Mouse (Mus musculus): Measurements from ENCODE around the gene Hsd17b1. TPM values are rescaled to one million over a fixed set of nuclear protein-coding genes. Genes with fewer than 3 reads are reported as not detected.
"Not testable (repeated sequence)": the region's sequence is repeated elsewhere in the genome, so short reads cannot be mapped to it uniquely, and the experiment has no call there.

Hsd17b1 gene
- polyA plus RNA-seq, 1 experiment from 2014 or later, result 0.26 TPM

- Histone ChIP-seq H3K4me2 (ENCODE audit: low read length) (no peak overlapping the region), H3K9me3 (ENCODE audit: control insufficient read depth, low read length) (no peaks in the 10 kb centered on the region), H3K9ac (ENCODE audit: low read depth, low read length) (no peak overlapping the region), H3K4me3 (ENCODE audit: low read length) (no peak overlapping the region), H3K4me1 (ENCODE audit: control insufficient read depth, insufficient read depth, low read depth, low read length) (peaks cover 6% of the 10 kb centered on the region), H3K27me3 (replicated peaks; ENCODE audit: control insufficient read depth, insufficient read depth, low read length) (no peaks in the 10 kb centered on the region), H3K27ac (ENCODE audit: low read depth, low read length) (no peak overlapping the region), H3K36me3 (ENCODE audit: control insufficient read depth, insufficient read depth, low read length) (no peaks in the 10 kb centered on the region)
- 92% methylated on average over 4 of the region's 4 CpGs for WGBS
- no peak for ATAC-seq
Observed at GRCm38 (mm10) chr11:101111178-101111577, 33.0 kb downstream of the Hsd17b1 start.

GRCm38 (mm10) chr11:101112186-101112585 lies 34.0 kb downstream of the Hsd17b1 start:
- H3K9me3 ChIP-seq (ENCODE audit: control insufficient read depth, low read length), result no peaks in the 10 kb centered on the region
- no peak overlapping the region for H3K27ac ChIP-seq (ENCODE audit: low read depth, low read length)
- ATAC-seq, result no peak
- WGBS, result 89% methylated on average over 3 of the region's 3 CpGs
- no peaks in the 10 kb centered on the region for H3K36me3 ChIP-seq (ENCODE audit: control insufficient read depth, insufficient read depth, low read length)
- no peaks in the 10 kb centered on the region for H3K27me3 ChIP-seq (replicated peaks; ENCODE audit: control insufficient read depth, insufficient read depth, low read length)
- H3K9ac ChIP-seq (ENCODE audit: low read depth, low read length), result no peak overlapping the region
- H3K4me2 ChIP-seq (ENCODE audit: low read length), result no peak overlapping the region
- peaks cover 6% of the 10 kb centered on the region for H3K4me1 ChIP-seq (ENCODE audit: control insufficient read depth, insufficient read depth, low read depth, low read length)
- H3K4me3 ChIP-seq (ENCODE audit: low read length), result no peak overlapping the region

- H3K27me3 ChIP-seq (replicated peaks; ENCODE audit: control insufficient read depth, insufficient read depth, low read length), result no peaks in the 10 kb centered on the region
- no peak overlapping the region; the same call in 1 of the 2 replicates for H3K27ac ChIP-seq (ENCODE audit: low read depth, low read length)
- H3K9me3 ChIP-seq (ENCODE audit: control insufficient read depth, low read length), result no peaks in the 10 kb centered on the region
- H3K9ac ChIP-seq (ENCODE audit: low read depth, low read length), result no peak overlapping the region
- H3K4me1 ChIP-seq (ENCODE audit: control insufficient read depth, insufficient read depth, low read depth, low read length), result peaks cover 24% of the 10 kb centered on the region
- no peaks in the 10 kb centered on the region for H3K36me3 ChIP-seq (ENCODE audit: control insufficient read depth, insufficient read depth, low read length)
- no peak overlapping the region for H3K4me3 ChIP-seq (ENCODE audit: low read length)
- ATAC-seq, result no peak
- WGBS, result 35% methylated on average over 2 of the region's 2 CpGs
- H3K4me2 ChIP-seq (ENCODE audit: low read length), result no peak overlapping the region
Observed at GRCm38 (mm10) chr11:101115564-101115963, 37.4 kb downstream of the Hsd17b1 start.

- no peaks in the 10 kb centered on the region for H3K9me3 ChIP-seq (ENCODE audit: control insufficient read depth, low read length)
- WGBS, result 57% methylated on average over 4 of the region's 4 CpGs
- H3K4me1 ChIP-seq (ENCODE audit: control insufficient read depth, insufficient read depth, low read depth, low read length), result peaks cover 32% of the 10 kb centered on the region
Observed at GRCm38 (mm10) chr11:101118105-101118504, 39.9 kb downstream of the Hsd17b1 start.

GRCm38 (mm10) chr11:101119131-101119760 lies 41.0 kb downstream of the Hsd17b1 start:
- H3K9ac ChIP-seq (ENCODE audit: low read depth, low read length), result peak overlapping the region; percentile 99
- H3K27ac ChIP-seq (ENCODE audit: low read depth, low read length), result peak overlapping the region; percentile 93
- WGBS, result under 1% methylated on average over 36 of the region's 39 CpGs
- no peaks in the 10 kb centered on the region for H3K9me3 ChIP-seq (ENCODE audit: control insufficient read depth, low read length)
- H3K4me3 ChIP-seq (ENCODE audit: low read length), result peak overlapping the region; percentile 99
- H3K36me3 ChIP-seq (ENCODE audit: control insufficient read depth, insufficient read depth, low read length), result no peaks in the 10 kb centered on the region; the same call in none of the 2 replicates
- no peaks in the 10 kb centered on the region for H3K27me3 ChIP-seq (replicated peaks; ENCODE audit: control insufficient read depth, insufficient read depth, low read length)
- ATAC-seq, result peak; percentile 74
- H3K4me1 ChIP-seq (ENCODE audit: control insufficient read depth, insufficient read depth, low read depth, low read length), result peaks cover 32% of the 10 kb centered on the region
- peak overlapping the region; percentile 95 for H3K4me2 ChIP-seq (ENCODE audit: low read length)

More at GRCm38 (mm10) chr11:101118105-101118504, 39.9 kb downstream of the Hsd17b1 start:
- H3K27ac ChIP-seq (ENCODE audit: low read depth, low read length), result no peak overlapping the region
- peak overlapping the region; percentile 95 for H3K4me2 ChIP-seq (ENCODE audit: low read length)
- peak overlapping the region; percentile 99 for H3K9ac ChIP-seq (ENCODE audit: low read depth, low read length)
- ATAC-seq, result no peak
- H3K4me3 ChIP-seq (ENCODE audit: low read length), result peak overlapping the region; percentile 99; the same call in 1 of the 2 replicates
- H3K27me3 ChIP-seq (replicated peaks; ENCODE audit: control insufficient read depth, insufficient read depth, low read length), result no peaks in the 10 kb centered on the region
- no peaks in the 10 kb centered on the region; the same call in 1 of the 2 replicates for H3K36me3 ChIP-seq (ENCODE audit: control insufficient read depth, insufficient read depth, low read length)

GRCm38 (mm10) chr11:101119761-101120544 lies 41.7 kb downstream of the Hsd17b1 start, which contains the start of the genes Retreg3 and Tubg1:
Retreg3 (minus strand) TSS chr11:101119893.
Tubg1 (plus strand) TSS chr11:101119938.
- Histone ChIP-seq H3K4me3 (ENCODE audit: low read length) (peak within 1 kb of the TSS; percentile 99), H3K4me2 (ENCODE audit: low read length) (peak within 1 kb of the TSS; percentile 95), H3K27ac (ENCODE audit: low read depth, low read length) (peak within 1 kb of the TSS; percentile 93), H3K9me3 (ENCODE audit: control insufficient read depth, low read length) (no peaks in the 10 kb centered on the region), H3K36me3 (ENCODE audit: control insufficient read depth, insufficient read depth, low read length) (no peaks in the 10 kb centered on the region; the same call in none of the 2 replicates), H3K27me3 (replicated peaks; ENCODE audit: control insufficient read depth, insufficient read depth, low read length) (no peaks in the 10 kb centered on the region), H3K9ac (ENCODE audit: low read depth, low read length) (peak within 1 kb of the TSS; percentile 99), H3K4me1 (ENCODE audit: control insufficient read depth, insufficient read depth, low read depth, low read length) (peaks cover 32% of the 10 kb centered on the region)
- under 1% methylated on average over 61 of the region's 61 CpGs for WGBS
- peak; percentile 97 for ATAC-seq

- WGBS, result 20% methylated on average over 19 of the region's 19 CpGs
- H3K27me3 ChIP-seq (replicated peaks; ENCODE audit: control insufficient read depth, insufficient read depth, low read length), result no peaks in the 10 kb centered on the region
- peak overlapping the region; percentile 73 for H3K9ac ChIP-seq (ENCODE audit: low read depth, low read length)
- peak overlapping the region; percentile 99 for H3K4me3 ChIP-seq (ENCODE audit: low read length)
- H3K9me3 ChIP-seq (ENCODE audit: control insufficient read depth, low read length), result no peaks in the 10 kb centered on the region
- H3K27ac ChIP-seq (ENCODE audit: low read depth, low read length), result peak overlapping the region; percentile 88
- peaks cover 28% of the 10 kb centered on the region for H3K4me1 ChIP-seq (ENCODE audit: control insufficient read depth, insufficient read depth, low read depth, low read length)
- peak overlapping the region; percentile 88 for H3K4me2 ChIP-seq (ENCODE audit: low read length)
- no peak for ATAC-seq
- H3K36me3 ChIP-seq (ENCODE audit: control insufficient read depth, insufficient read depth, low read length), result no peaks in the 10 kb centered on the region; the same call in none of the 2 replicates
Observed at GRCm38 (mm10) chr11:101120545-101121188, 42.5 kb downstream of the Hsd17b1 start.

GRCm38 (mm10) chr11:101124494-101124893 lies 46.3 kb downstream of the Hsd17b1 start:
- not testable (repeated sequence) for ATAC-seq; H3K27me3 ChIP-seq (replicated peaks; ENCODE audit: control insufficient read depth, insufficient read depth, low read length)
- WGBS, result 97% methylated on average over 8 of the region's 8 CpGs

GRCm38 (mm10) chr11:101125008-101125407 lies 46.8 kb downstream of the Hsd17b1 start:
- H3K4me1 ChIP-seq (ENCODE audit: control insufficient read depth, insufficient read depth, low read depth, low read length); H3K9ac ChIP-seq (ENCODE audit: low read depth, low read length); H3K9me3 ChIP-seq (ENCODE audit: control insufficient read depth, low read length); H3K4me2 ChIP-seq (ENCODE audit: low read length); H3K27me3 ChIP-seq (replicated peaks; ENCODE audit: control insufficient read depth, insufficient read depth, low read length); H3K27ac ChIP-seq (ENCODE audit: low read depth, low read length); H3K4me3 ChIP-seq (ENCODE audit: low read length); ATAC-seq: not testable (repeated sequence)
- peaks cover 12% of the 10 kb centered on the region for H3K36me3 ChIP-seq (ENCODE audit: control insufficient read depth, insufficient read depth, low read length)
- WGBS, result 100% methylated on average over 6 of the region's 9 CpGs

More at GRCm38 (mm10) chr11:101124494-101124893, 46.3 kb downstream of the Hsd17b1 start:
- peaks cover 12% of the 10 kb centered on the region for H3K36me3 ChIP-seq (ENCODE audit: control insufficient read depth, insufficient read depth, low read length)
- not testable (repeated sequence) for H3K4me2 ChIP-seq (ENCODE audit: low read length); H3K9me3 ChIP-seq (ENCODE audit: control insufficient read depth, low read length); H3K4me1 ChIP-seq (ENCODE audit: control insufficient read depth, insufficient read depth, low read depth, low read length); H3K4me3 ChIP-seq (ENCODE audit: low read length); H3K9ac ChIP-seq (ENCODE audit: low read depth, low read length); H3K27ac ChIP-seq (ENCODE audit: low read depth, low read length)

Data from hindbrain, embryonic 16.5 days (tissue).